Mouse (Mus musculus): Measurements from ENCODE around the gene Pbp2. TPM values are rescaled to one million over a fixed set of nuclear protein-coding genes. Genes with fewer than 3 reads are reported as not detected.

The Pbp2 gene
- total RNA-seq, 2 experiments from 2014 or later = 0.27 TPM; not detected in 1

GRCm38 (mm10) chr6:135323311-135323982 is 13.2 kb upstream of the Pbp2 start:
- H3K4me3 ChIP-seq = no peak overlapping the region
- H3K27ac ChIP-seq = no peak overlapping the region
- TF ChIP-seq CTCF (conservative IDR thresholded peaks at IDR 0.05) = no peak
- no peak for DNase-seq (ENCODE audit: low spot score in 2 of 2)

- TF ChIP-seq CTCF (conservative IDR thresholded peaks at IDR 0.05) = no peak
- no peak overlapping the region for H3K4me3 ChIP-seq
- no peak overlapping the region for H3K27ac ChIP-seq
- no peak for DNase-seq (ENCODE audit: low spot score in 2 of 2)
Observed at GRCm38 (mm10) chr6:135322749-135323148, 12.5 kb upstream of the Pbp2 start.

- TF ChIP-seq CTCF (conservative IDR thresholded peaks at IDR 0.05) = no peak
- no peak overlapping the region for H3K4me3 ChIP-seq
Observed at GRCm38 (mm10) chr6:135319431-135319933, 9.3 kb upstream of the Pbp2 start.

GRCm38 (mm10) chr6:135316141-135316540 is 5.9 kb upstream of the Pbp2 start:
- no peak for TF ChIP-seq CTCF (conservative IDR thresholded peaks at IDR 0.05)
- no peak overlapping the region for H3K27ac ChIP-seq
- no peak overlapping the region for H3K4me3 ChIP-seq
- no peak for DNase-seq (ENCODE audit: low spot score in 2 of 2)

More at GRCm38 (mm10) chr6:135319431-135319933, 9.3 kb upstream of the Pbp2 start:
- no peak for DNase-seq (ENCODE audit: low spot score in 2 of 2)
- no peak overlapping the region for H3K27ac ChIP-seq

- no peak overlapping the region for H3K27ac ChIP-seq
- no peak for TF ChIP-seq CTCF (conservative IDR thresholded peaks at IDR 0.05)
- no peak for DNase-seq (ENCODE audit: low spot score in 2 of 2)
- no peak overlapping the region for H3K4me3 ChIP-seq
Observed at GRCm38 (mm10) chr6:135313981-135314380, 3.8 kb upstream of the Pbp2 start.

GRCm38 (mm10) chr6:135312038-135312437 is 1.8 kb upstream of the Pbp2 start:
- Histone ChIP-seq H3K4me3 (no peak overlapping the region), H3K27ac (no peak overlapping the region)
- TF ChIP-seq CTCF (conservative IDR thresholded peaks at IDR 0.05) = no peak
- no peak for DNase-seq (ENCODE audit: low spot score in 2 of 2)

- Histone ChIP-seq H3K27ac (no peak overlapping the region), H3K4me3 (no peak overlapping the region)
- no peak for TF ChIP-seq CTCF (conservative IDR thresholded peaks at IDR 0.05)
- DNase-seq (ENCODE audit: low spot score in 2 of 2) = no peak
Observed at GRCm38 (mm10) chr6:135304576-135305260, 5.5 kb downstream of the Pbp2 start.

- H3K4me3 ChIP-seq = no peak overlapping the region
- no peak overlapping the region for H3K27ac ChIP-seq
- no peak for TF ChIP-seq CTCF (conservative IDR thresholded peaks at IDR 0.05)
- no peak for DNase-seq (ENCODE audit: low spot score in 2 of 2)
Observed at GRCm38 (mm10) chr6:135302421-135303125, 7.6 kb downstream of the Pbp2 start.

- H3K4me3 ChIP-seq = no peak overlapping the region
- DNase-seq (ENCODE audit: low spot score in 2 of 2) = no peak
- TF ChIP-seq CTCF (conservative IDR thresholded peaks at IDR 0.05) = no peak
- H3K27ac ChIP-seq = no peak overlapping the region
Observed at GRCm38 (mm10) chr6:135300469-135300868, 9.7 kb downstream of the Pbp2 start.

- no peak for TF ChIP-seq CTCF (conservative IDR thresholded peaks at IDR 0.05)
- no peak for DNase-seq (ENCODE audit: low spot score in 2 of 2)
Observed at GRCm38 (mm10) chr6:135299024-135299550, 11.1 kb downstream of the Pbp2 start.

GRCm38 (mm10) chr6:135297570-135297969 is 12.6 kb downstream of the Pbp2 start:
- H3K27ac ChIP-seq = no peak overlapping the region
- H3K4me3 ChIP-seq = no peak overlapping the region
- TF ChIP-seq CTCF (conservative IDR thresholded peaks at IDR 0.05) = no peak
- DNase-seq (ENCODE audit: low spot score in 2 of 2) = no peak

More at GRCm38 (mm10) chr6:135299024-135299550, 11.1 kb downstream of the Pbp2 start:
- H3K27ac ChIP-seq = no peak overlapping the region
- H3K4me3 ChIP-seq = no peak overlapping the region

- DNase-seq (ENCODE audit: low spot score in 2 of 2) = no peak
- Histone ChIP-seq H3K4me3 (no peak overlapping the region), H3K27ac (peak overlapping the region; percentile 66; the same call in 1 of the 2 replicates)
- TF ChIP-seq CTCF (conservative IDR thresholded peaks at IDR 0.05) = no peak
Observed at GRCm38 (mm10) chr6:135296267-135296666, 13.9 kb downstream of the Pbp2 start.
